Mouse (Mus musculus) liver, embryonic 12.5 days (tissue): ENCODE results near the gene Rnf213. TPM values are rescaled to one million over a fixed set of nuclear protein-coding genes. Genes with fewer than 3 reads are reported as not detected.
A peak's percentile ranks its signal among the peaks of the same experiment; 100 is the strongest.
"Not testable (repeated sequence)": the region's sequence is repeated elsewhere in the genome, so short reads cannot be mapped to it uniquely, and the experiment has no call there.

ENCODE experiments used
- ATAC-seq: fragments of 200-750 bp; cut with Nextera tagmentation; 2 replicates; pipeline ENCODE4 v1.8.0; 2017; ENCODE audit warnings: moderate number of reproducible peaks, mild to moderate bottlenecking, moderate library complexity
- H3K27ac ChIP-seq: fragments of 300-500 bp; sonication (generic); 2 replicates; pipeline ENCODE4 v1.5.1; 2016; ENCODE audit warnings: mild to moderate bottlenecking
- H3K27me3 ChIP-seq: fragments of 300-500 bp; sonication (generic); replicated peaks from 2 replicates; pipeline ENCODE4 v1.6.1; 2016; ENCODE audit warnings: mild to moderate bottlenecking, moderate library complexity
- H3K36me3 ChIP-seq: fragments of 300-500 bp; sonication (generic); 2 replicates; pipeline ENCODE4 v1.6.1; 2016; ENCODE audit warnings: mild to moderate bottlenecking, moderate library complexity
- H3K4me1 ChIP-seq: fragments of 300-500 bp; sonication (generic); 2 replicates; pipeline ENCODE4 v1.6.1; 2016
- H3K4me2 ChIP-seq: fragments of 300-500 bp; sonication (generic); 2 replicates; pipeline ENCODE4 v1.6.1; 2016; ENCODE audit warnings: mild to moderate bottlenecking, moderate library complexity
- H3K4me3 ChIP-seq: fragments of 300-500 bp; sonication (generic); 2 replicates; pipeline ENCODE4 v1.5.1; 2016; ENCODE audit warnings: mild to moderate bottlenecking, moderate library complexity
- H3K9ac ChIP-seq: fragments of 300-500 bp; sonication (generic); 2 replicates; pipeline ENCODE4 v1.6.1; 2016; ENCODE audit warnings: mild to moderate bottlenecking, moderate library complexity
- H3K9me3 ChIP-seq: fragments of 300-500 bp; sonication (generic); replicated peaks from 2 replicates; pipeline ENCODE4 v1.6.1; 2016; ENCODE audit warnings: mild to moderate bottlenecking, moderate library complexity
- WGBS: fragments of 180-500 bp; shearing (Covaris S2); methylation state at CpG from one replicate; pipeline ENCODE4 v1.1.7; 2016; ENCODE audit not compliant: insufficient replicate concordance; 5-methylcytosine and 5-hydroxymethylcytosine counted together
- polyA plus RNA-seq: library from polyadenylated mRNA; unstranded; fragments of >200 nt; fragmentation: Nextera tagmentation; extraction: Ambion mirVana; gene quantifications from 2 replicates; pipeline ENCODE4 v1.2.1, GENCODE M21; 2016

Gene Rnf213
- polyA plus RNA-seq, 1 experiment from 2014 or later: 4.6 TPM

GRCm38 (mm10) chr11:119363534-119364145 is 29.3 kb upstream of the Rnf213 start:
- no peaks in the 10 kb centered on the region for H3K9me3 ChIP-seq
- H3K4me1 ChIP-seq: peaks cover 7% of the 10 kb centered on the region
- peak overlapping the region; percentile 38 for H3K4me2 ChIP-seq
- no peak overlapping the region for H3K27ac ChIP-seq
- no peak overlapping the region for H3K4me3 ChIP-seq
- H3K27me3 ChIP-seq: no peaks in the 10 kb centered on the region
- H3K9ac ChIP-seq: no peak overlapping the region; the same call in 1 of the 2 replicates
- peak; percentile 76 for ATAC-seq
- 25% methylated on average over 11 of the region's 11 CpGs for WGBS
- peaks cover 11% of the 10 kb centered on the region for H3K36me3 ChIP-seq

- WGBS: 26% methylated on average over 6 of the region's 6 CpGs
- Histone ChIP-seq H3K9me3 (no peaks in the 10 kb centered on the region), H3K27ac (no peak overlapping the region), H3K36me3 (peaks cover 17% of the 10 kb centered on the region; the same call in 1 of the 2 replicates), H3K4me2 (no peak overlapping the region), H3K4me1 (peaks cover 24% of the 10 kb centered on the region), H3K4me3 (no peak overlapping the region), H3K27me3 (no peaks in the 10 kb centered on the region), H3K9ac (no peak overlapping the region)
- ATAC-seq: no peak; the same call in 1 of the 2 replicates
Measured at GRCm38 (mm10) chr11:119375425-119375824, 17.5 kb upstream of the Rnf213 start.

DNA sequence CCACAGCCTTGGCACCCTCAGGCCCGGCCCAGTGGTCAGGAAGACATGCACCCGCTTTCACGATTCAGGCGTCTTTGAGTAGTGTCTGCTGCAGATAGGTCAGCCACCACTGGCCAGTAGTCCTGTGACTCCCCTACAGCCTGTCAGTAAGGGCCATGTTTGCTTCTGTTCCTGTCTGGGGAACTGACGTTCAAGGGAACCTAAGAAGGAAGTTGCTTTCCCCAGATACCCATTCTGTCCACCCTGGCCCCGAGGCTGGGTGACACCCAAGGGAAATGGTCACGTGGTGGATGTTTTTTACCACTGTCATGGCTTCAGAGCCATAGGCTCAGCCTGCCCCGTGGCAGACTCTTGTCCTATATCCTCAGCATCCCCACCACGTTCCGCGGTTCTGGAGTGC is 15.6 kb upstream of the Rnf213 start:
- WGBS: 68% methylated on average over 11 of the region's 11 CpGs
- Histone ChIP-seq H3K9ac (no peak overlapping the region), H3K27me3 (no peaks in the 10 kb centered on the region), H3K9me3 (no peaks in the 10 kb centered on the region), H3K36me3 (peaks cover 17% of the 10 kb centered on the region; the same call in 1 of the 2 replicates), H3K4me2 (no peak overlapping the region), H3K4me3 (no peak overlapping the region), H3K27ac (no peak overlapping the region), H3K4me1 (peaks cover 34% of the 10 kb centered on the region)
- ATAC-seq: no peak

- 82% methylated on average over 1 of the region's 1 CpGs for WGBS
- no peak overlapping the region for H3K4me2 ChIP-seq
- no peaks in the 10 kb centered on the region for H3K27me3 ChIP-seq
- peaks cover 33% of the 10 kb centered on the region for H3K4me1 ChIP-seq
- ATAC-seq: no peak
- H3K9ac ChIP-seq: no peak overlapping the region
- H3K4me3 ChIP-seq: no peak overlapping the region
- H3K36me3 ChIP-seq: peaks cover 17% of the 10 kb centered on the region; the same call in 1 of the 2 replicates
- no peaks in the 10 kb centered on the region for H3K9me3 ChIP-seq
- H3K27ac ChIP-seq: no peak overlapping the region
Measured at GRCm38 (mm10) chr11:119378551-119378950, 14.3 kb upstream of the Rnf213 start.

DNA sequence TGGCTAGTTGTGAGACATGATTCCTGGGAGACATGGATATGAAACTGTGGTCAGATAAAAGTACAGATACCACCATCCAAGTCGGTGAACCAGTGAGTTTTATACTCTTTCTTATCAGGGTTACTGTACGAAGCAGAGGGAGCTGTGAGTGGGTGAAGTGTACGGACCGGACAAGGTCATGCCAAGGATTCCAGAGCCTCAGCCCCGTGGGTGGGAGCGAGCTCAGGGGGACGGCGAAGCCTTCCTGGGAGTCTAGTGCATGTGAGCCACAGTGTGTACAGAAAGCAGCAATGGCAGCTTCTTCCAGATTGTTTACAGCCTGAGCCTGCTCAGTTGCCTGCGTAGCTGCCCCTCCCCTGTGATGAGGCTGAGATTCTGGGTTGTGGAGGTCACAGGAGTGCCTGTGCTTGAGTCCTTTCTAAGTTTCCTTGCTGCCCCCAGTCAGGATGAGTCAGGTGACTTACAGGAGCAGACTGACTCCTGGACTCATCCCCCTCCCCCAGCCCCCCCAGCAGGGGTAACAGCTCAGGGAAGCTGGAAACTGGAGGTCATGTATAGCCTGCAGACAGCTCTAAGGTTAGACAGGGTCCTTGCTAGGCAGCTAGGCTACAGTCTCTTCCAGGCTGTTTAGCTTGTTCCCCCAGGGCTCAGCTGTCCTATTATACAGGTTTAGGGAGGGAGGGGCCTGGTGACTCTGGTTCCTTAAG is 11.1 kb upstream of the Rnf213 start:
- Histone ChIP-seq H3K27ac (no peak overlapping the region), H3K4me1 (peaks cover 17% of the 10 kb centered on the region), H3K9ac (no peak overlapping the region), H3K36me3 (peaks cover 17% of the 10 kb centered on the region; the same call in 1 of the 2 replicates), H3K4me2 (no peak overlapping the region), H3K9me3 (no peaks in the 10 kb centered on the region), H3K27me3 (no peaks in the 10 kb centered on the region; the same call in 1 of the 2 replicates), H3K4me3 (no peak overlapping the region)
- no peak for ATAC-seq
- 62% methylated on average over 9 of the region's 9 CpGs for WGBS

- H3K9me3 ChIP-seq: no peaks in the 10 kb centered on the region
- H3K4me3 ChIP-seq: no peak overlapping the region
- peaks cover 13% of the 10 kb centered on the region; the same call in 1 of the 2 replicates for H3K36me3 ChIP-seq
- no peaks in the 10 kb centered on the region; the same call in 1 of the 2 replicates for H3K27me3 ChIP-seq
- H3K4me2 ChIP-seq: no peak overlapping the region
- no peak overlapping the region for H3K9ac ChIP-seq
- peaks cover 17% of the 10 kb centered on the region; the same call in 1 of the 2 replicates for H3K4me1 ChIP-seq
- WGBS: 36% methylated on average over 6 of the region's 6 CpGs
- H3K27ac ChIP-seq: no peak overlapping the region
- no peak for ATAC-seq
Measured at GRCm38 (mm10) chr11:119382338-119382850, 10.5 kb upstream of the Rnf213 start.

- Histone ChIP-seq H3K9ac (no peak overlapping the region), H3K9me3 (no peaks in the 10 kb centered on the region), H3K36me3 (no peaks in the 10 kb centered on the region), H3K27ac (no peak overlapping the region), H3K27me3 (peaks cover 24% of the 10 kb centered on the region), H3K4me1 (peaks cover 22% of the 10 kb centered on the region; the same call in 1 of the 2 replicates), H3K4me3 (no peak overlapping the region), H3K4me2 (no peak overlapping the region)
- 18% methylated on average over 4 of the region's 4 CpGs for WGBS
- ATAC-seq: no peak
Measured at GRCm38 (mm10) chr11:119384904-119385303, 8.0 kb upstream of the Rnf213 start.

DNA sequence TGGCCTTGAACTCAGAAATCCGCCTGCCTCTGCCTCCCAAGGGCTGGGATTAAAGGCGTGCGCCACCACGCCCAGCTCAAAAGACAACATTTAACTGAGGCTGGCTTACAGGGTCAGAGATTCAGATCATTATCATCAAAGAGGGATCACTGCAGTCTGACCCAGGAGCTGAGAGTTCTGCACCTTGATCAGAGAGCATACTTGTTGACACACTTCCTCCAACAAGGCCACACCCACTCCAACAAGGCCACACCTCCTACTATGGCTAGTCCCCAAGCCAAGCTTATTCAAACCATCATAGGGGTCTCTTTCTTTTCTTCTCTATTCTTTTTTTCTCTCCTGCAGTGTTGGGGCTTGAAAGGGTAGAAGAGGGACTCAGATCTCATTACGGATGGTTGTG is 6.6 kb upstream of the Rnf213 start:
- peaks cover 38% of the 10 kb centered on the region for H3K27me3 ChIP-seq
- H3K27ac ChIP-seq: no peak overlapping the region
- no peak overlapping the region for H3K4me2 ChIP-seq
- H3K9me3 ChIP-seq: no peaks in the 10 kb centered on the region
- no peak for ATAC-seq
- peaks cover 34% of the 10 kb centered on the region for H3K4me1 ChIP-seq
- H3K36me3 ChIP-seq: no peaks in the 10 kb centered on the region
- no peak overlapping the region for H3K9ac ChIP-seq
- WGBS: 86% methylated on average over 5 of the region's 5 CpGs
- no peak overlapping the region for H3K4me3 ChIP-seq

- ATAC-seq, H3K4me3 ChIP-seq, H3K9ac ChIP-seq, H3K36me3 ChIP-seq, H3K4me2 ChIP-seq, H3K9me3 ChIP-seq, H3K27ac ChIP-seq: not testable (repeated sequence)
- WGBS: 21% methylated on average over 3 of the region's 3 CpGs
- Histone ChIP-seq H3K4me1 (peaks cover 34% of the 10 kb centered on the region), H3K27me3 (peaks cover 43% of the 10 kb centered on the region)
Measured at GRCm38 (mm10) chr11:119387273-119387672, 5.6 kb upstream of the Rnf213 start.

GRCm38 (mm10) chr11:119389851-119390270 is 3.0 kb upstream of the Rnf213 start:
- H3K4me1 ChIP-seq: peaks cover 54% of the 10 kb centered on the region
- no peaks in the 10 kb centered on the region for H3K36me3 ChIP-seq
- H3K9ac ChIP-seq: peak overlapping the region; percentile 75
- H3K27ac ChIP-seq: peak overlapping the region; percentile 81; the same call in 1 of the 2 replicates
- 0 out of 2 replicates have a peak, but pooled peaks have one; percentile 6 for ATAC-seq
- H3K9me3 ChIP-seq: no peaks in the 10 kb centered on the region
- H3K4me3 ChIP-seq: peak overlapping the region; percentile 80
- WGBS: under 1% methylated on average over 35 of the region's 35 CpGs
- peak overlapping the region; percentile 97 for H3K4me2 ChIP-seq
- peaks cover 43% of the 10 kb centered on the region for H3K27me3 ChIP-seq

DNA sequence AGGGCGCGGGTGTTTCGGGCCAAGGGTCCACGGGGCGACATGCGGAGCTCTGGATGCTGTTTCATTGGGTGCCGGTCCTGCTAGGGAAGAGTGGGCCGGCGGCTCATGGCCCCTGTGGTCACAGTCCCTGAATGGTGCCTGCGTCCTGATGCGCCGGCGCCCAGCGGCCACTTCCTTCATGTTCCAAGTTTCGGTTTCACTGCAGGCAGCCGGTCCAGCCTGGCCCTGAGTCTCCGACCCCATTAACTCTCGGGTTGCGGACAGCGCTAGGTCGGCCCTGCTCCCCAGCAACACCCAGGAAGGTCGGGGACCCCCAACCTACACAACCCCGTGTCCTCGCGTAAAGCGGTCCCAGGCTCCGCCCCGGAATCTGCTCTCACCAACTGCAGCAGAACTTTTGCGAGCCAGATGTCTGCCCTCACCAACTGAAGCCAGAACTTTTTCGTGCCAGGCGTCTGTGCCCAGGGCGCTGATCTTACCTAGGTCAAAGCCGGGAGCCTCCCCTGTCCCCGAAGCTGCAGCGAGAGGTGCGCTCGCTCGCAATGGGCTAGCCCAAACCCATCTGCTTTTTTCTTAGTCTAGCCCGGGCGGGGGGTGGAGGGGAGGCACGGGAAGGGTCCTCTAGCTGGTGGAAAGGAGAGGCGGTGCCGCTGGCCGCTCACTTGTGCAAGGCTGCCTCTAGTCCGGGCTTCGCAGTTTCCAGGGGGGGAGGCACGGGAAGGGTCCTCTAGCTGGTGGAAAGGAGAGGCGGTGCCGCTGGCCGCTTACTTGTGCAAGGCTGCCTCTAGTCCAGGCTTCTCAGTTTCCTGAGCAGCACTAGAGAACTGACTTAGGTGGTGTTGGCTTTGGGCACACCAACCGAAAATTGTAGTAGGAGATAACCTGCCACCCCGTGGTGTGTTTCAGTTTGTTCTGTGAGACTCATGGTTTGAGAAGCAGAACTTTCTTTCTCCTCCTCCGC is 2.3 kb upstream of the Rnf213 start:
- Histone ChIP-seq H3K9me3 (no peaks in the 10 kb centered on the region), H3K4me1 (peaks cover 55% of the 10 kb centered on the region), H3K4me2 (peak overlapping the region; percentile 97), H3K9ac (peak overlapping the region; percentile 75), H3K27ac (peak overlapping the region; percentile 81), H3K4me3 (peak overlapping the region; percentile 80), H3K27me3 (peaks cover 43% of the 10 kb centered on the region), H3K36me3 (no peaks in the 10 kb centered on the region)
- 2% methylated on average over 53 of the region's 53 CpGs for WGBS
- no peak for ATAC-seq
